Mouse (Mus musculus): ENCODE measurements around the gene Cpn2. TPM values are rescaled to one million over a fixed set of nuclear protein-coding genes. Genes with fewer than 3 reads are reported as not detected.

The Cpn2 gene
- polyA plus RNA-seq, 1 experiment = 0.54 TPM

GRCm38 (mm10) chr16:30299711-30300277 lies 32.5 kb upstream of the Cpn2 start:
- Histone ChIP-seq H3K36me3 (ENCODE audit: control insufficient read depth, insufficient read depth, low read length) (no peaks in the 10 kb centered on the region), H3K4me3 (ENCODE audit: control insufficient read depth, insufficient read depth, low read length) (no peak overlapping the region), H3K4me1 (replicated peaks; ENCODE audit: control insufficient read depth, insufficient read depth, low read length) (no peaks in the 10 kb centered on the region), H3K27ac (ENCODE audit: control insufficient read depth, insufficient read depth, low read length) (no peak overlapping the region), H3K27me3 (ENCODE audit: control insufficient read depth, insufficient read depth, low read length) (no peaks in the 10 kb centered on the region)
- TF ChIP-seq POLR2A (IDR thresholded peaks at IDR 0.05; ENCODE audit: control insufficient read depth, extremely low read depth, insufficient read depth, low read length, poor library complexity) = no peak
- no peak for TF ChIP-seq CTCF (IDR thresholded peaks at IDR 0.05; ENCODE audit: borderline replicate concordance, control insufficient read depth, extremely low read depth, insufficient read depth, low read length, poor library complexity)
- DNase-seq = no peak
- WGBS = 58% methylated on average over 10 of the region's 10 CpGs

GRCm38 (mm10) chr16:30297450-30297849 lies 30.2 kb upstream of the Cpn2 start:
- TF ChIP-seq CTCF (IDR thresholded peaks at IDR 0.05; ENCODE audit: borderline replicate concordance, control insufficient read depth, extremely low read depth, insufficient read depth, low read length, poor library complexity) (no peak), POLR2A (IDR thresholded peaks at IDR 0.05; ENCODE audit: control insufficient read depth, extremely low read depth, insufficient read depth, low read length, poor library complexity) (no peak)
- Histone ChIP-seq H3K36me3 (ENCODE audit: control insufficient read depth, insufficient read depth, low read length) (no peaks in the 10 kb centered on the region), H3K4me1 (replicated peaks; ENCODE audit: control insufficient read depth, insufficient read depth, low read length) (no peaks in the 10 kb centered on the region), H3K4me3 (ENCODE audit: control insufficient read depth, insufficient read depth, low read length) (no peak overlapping the region), H3K27ac (ENCODE audit: control insufficient read depth, insufficient read depth, low read length) (no peak overlapping the region), H3K27me3 (ENCODE audit: control insufficient read depth, insufficient read depth, low read length) (no peaks in the 10 kb centered on the region)
- 95% methylated on average over 7 of the region's 7 CpGs for WGBS
- DNase-seq = no peak

- H3K4me3 ChIP-seq (ENCODE audit: control insufficient read depth, insufficient read depth, low read length) = no peak overlapping the region
- H3K36me3 ChIP-seq (ENCODE audit: control insufficient read depth, insufficient read depth, low read length) = no peaks in the 10 kb centered on the region
- no peak for DNase-seq
- H3K27me3 ChIP-seq (ENCODE audit: control insufficient read depth, insufficient read depth, low read length) = no peaks in the 10 kb centered on the region
- TF ChIP-seq CTCF (IDR thresholded peaks at IDR 0.05; ENCODE audit: borderline replicate concordance, control insufficient read depth, extremely low read depth, insufficient read depth, low read length, poor library complexity) (no peak), POLR2A (IDR thresholded peaks at IDR 0.05; ENCODE audit: control insufficient read depth, extremely low read depth, insufficient read depth, low read length, poor library complexity) (no peak)
- no peaks in the 10 kb centered on the region for H3K4me1 ChIP-seq (replicated peaks; ENCODE audit: control insufficient read depth, insufficient read depth, low read length)
- no peak overlapping the region for H3K27ac ChIP-seq (ENCODE audit: control insufficient read depth, insufficient read depth, low read length)
- WGBS = 91% methylated on average over 11 of the region's 11 CpGs
These were observed 29.4 kb upstream of the Cpn2 start for GRCm38 (mm10) chr16:30296601-30297275.

DNA sequence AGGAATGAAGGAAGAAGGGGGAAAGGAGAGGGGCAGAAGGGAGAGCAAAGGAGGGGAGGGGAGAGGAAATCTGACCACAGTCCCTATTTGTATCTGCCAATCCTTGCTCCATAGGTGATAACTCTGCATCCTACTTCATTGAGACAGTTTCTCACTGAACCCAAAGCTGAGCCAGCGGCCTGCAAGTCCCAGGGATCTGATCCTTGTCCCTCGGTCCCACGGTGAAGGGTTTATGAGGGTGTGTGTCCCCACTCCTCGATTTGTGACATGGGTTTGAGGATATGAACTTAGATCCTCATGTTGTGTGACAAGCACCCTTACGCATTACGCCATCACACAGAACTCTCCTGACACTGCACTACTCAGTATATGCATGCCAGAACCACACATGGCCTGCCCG lies 27.8 kb upstream of the Cpn2 start:
- WGBS = 82% methylated on average over 7 of the region's 7 CpGs
- TF ChIP-seq POLR2A (IDR thresholded peaks at IDR 0.05; ENCODE audit: control insufficient read depth, extremely low read depth, insufficient read depth, low read length, poor library complexity) (no peak), CTCF (IDR thresholded peaks at IDR 0.05; ENCODE audit: borderline replicate concordance, control insufficient read depth, extremely low read depth, insufficient read depth, low read length, poor library complexity) (no peak)
- Histone ChIP-seq H3K27ac (ENCODE audit: control insufficient read depth, insufficient read depth, low read length) (no peak overlapping the region), H3K4me1 (replicated peaks; ENCODE audit: control insufficient read depth, insufficient read depth, low read length) (no peaks in the 10 kb centered on the region), H3K36me3 (ENCODE audit: control insufficient read depth, insufficient read depth, low read length) (no peaks in the 10 kb centered on the region), H3K27me3 (ENCODE audit: control insufficient read depth, insufficient read depth, low read length) (no peaks in the 10 kb centered on the region), H3K4me3 (ENCODE audit: control insufficient read depth, insufficient read depth, low read length) (no peak overlapping the region)
- no peak for DNase-seq

DNA sequence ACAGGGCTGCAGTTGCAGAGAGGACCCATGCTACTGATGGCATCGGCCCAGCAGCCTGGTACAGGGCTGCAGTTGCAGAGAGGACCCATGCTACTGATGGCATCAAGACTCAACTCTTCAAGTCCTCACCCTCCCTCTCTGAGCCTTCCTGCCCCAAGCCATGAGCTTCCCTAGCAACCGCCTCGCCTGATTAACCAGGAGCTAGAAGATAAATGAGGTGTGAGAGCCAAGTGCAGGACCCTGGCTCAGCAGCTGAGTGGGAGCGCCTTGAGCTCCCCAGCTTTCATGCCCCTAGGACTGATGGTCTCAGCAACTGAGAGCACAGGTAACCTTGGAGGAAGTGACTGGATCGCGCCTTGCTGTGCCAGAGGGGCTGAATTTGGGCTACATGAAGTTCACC lies 23.1 kb upstream of the Cpn2 start:
- H3K36me3 ChIP-seq (ENCODE audit: control insufficient read depth, insufficient read depth, low read length) = no peaks in the 10 kb centered on the region
- no peaks in the 10 kb centered on the region for H3K4me1 ChIP-seq (replicated peaks; ENCODE audit: control insufficient read depth, insufficient read depth, low read length)
- no peak overlapping the region for H3K4me3 ChIP-seq (ENCODE audit: control insufficient read depth, insufficient read depth, low read length)
- WGBS = 88% methylated on average over 6 of the region's 6 CpGs
- H3K27ac ChIP-seq (ENCODE audit: control insufficient read depth, insufficient read depth, low read length) = no peak overlapping the region
- TF ChIP-seq POLR2A (IDR thresholded peaks at IDR 0.05; ENCODE audit: control insufficient read depth, extremely low read depth, insufficient read depth, low read length, poor library complexity) (no peak), CTCF (IDR thresholded peaks at IDR 0.05; ENCODE audit: borderline replicate concordance, control insufficient read depth, extremely low read depth, insufficient read depth, low read length, poor library complexity) (no peak)
- no peaks in the 10 kb centered on the region for H3K27me3 ChIP-seq (ENCODE audit: control insufficient read depth, insufficient read depth, low read length)
- DNase-seq = no peak

GRCm38 (mm10) chr16:30285701-30286100 lies 18.4 kb upstream of the Cpn2 start:
- Histone ChIP-seq H3K27ac (ENCODE audit: control insufficient read depth, insufficient read depth, low read length) (no peak overlapping the region), H3K27me3 (ENCODE audit: control insufficient read depth, insufficient read depth, low read length) (peaks cover 5% of the 10 kb centered on the region; the same call in 1 of the 2 replicates), H3K4me1 (replicated peaks; ENCODE audit: control insufficient read depth, insufficient read depth, low read length) (no peaks in the 10 kb centered on the region), H3K4me3 (ENCODE audit: control insufficient read depth, insufficient read depth, low read length) (no peak overlapping the region), H3K36me3 (ENCODE audit: control insufficient read depth, insufficient read depth, low read length) (no peaks in the 10 kb centered on the region)
- no peak for TF ChIP-seq CTCF (IDR thresholded peaks at IDR 0.05; ENCODE audit: borderline replicate concordance, control insufficient read depth, extremely low read depth, insufficient read depth, low read length, poor library complexity)
- TF ChIP-seq POLR2A (IDR thresholded peaks at IDR 0.05; ENCODE audit: control insufficient read depth, extremely low read depth, insufficient read depth, low read length, poor library complexity) = no peak
- DNase-seq = no peak
- 91% methylated on average over 4 of the region's 4 CpGs for WGBS
